Mouse (Mus musculus) megakaryocyte, embryonic 14.5 days (primary cell): ENCODE measurements around the gene Phykpl.

Experiments used
- FLI1 ChIP-seq: IDR thresholded peaks from 2 replicates; pipeline ENCODE4 v1.6.1; 2012; ENCODE audit warnings: low read length, inconsistent platforms, mixed read lengths
- GATA1 ChIP-seq: IDR thresholded peaks from 3 replicates; pipeline ENCODE4 v1.6.1; 2012; ENCODE audit warnings: mixed read lengths, low read length, inconsistent platforms, borderline replicate concordance

DNA sequence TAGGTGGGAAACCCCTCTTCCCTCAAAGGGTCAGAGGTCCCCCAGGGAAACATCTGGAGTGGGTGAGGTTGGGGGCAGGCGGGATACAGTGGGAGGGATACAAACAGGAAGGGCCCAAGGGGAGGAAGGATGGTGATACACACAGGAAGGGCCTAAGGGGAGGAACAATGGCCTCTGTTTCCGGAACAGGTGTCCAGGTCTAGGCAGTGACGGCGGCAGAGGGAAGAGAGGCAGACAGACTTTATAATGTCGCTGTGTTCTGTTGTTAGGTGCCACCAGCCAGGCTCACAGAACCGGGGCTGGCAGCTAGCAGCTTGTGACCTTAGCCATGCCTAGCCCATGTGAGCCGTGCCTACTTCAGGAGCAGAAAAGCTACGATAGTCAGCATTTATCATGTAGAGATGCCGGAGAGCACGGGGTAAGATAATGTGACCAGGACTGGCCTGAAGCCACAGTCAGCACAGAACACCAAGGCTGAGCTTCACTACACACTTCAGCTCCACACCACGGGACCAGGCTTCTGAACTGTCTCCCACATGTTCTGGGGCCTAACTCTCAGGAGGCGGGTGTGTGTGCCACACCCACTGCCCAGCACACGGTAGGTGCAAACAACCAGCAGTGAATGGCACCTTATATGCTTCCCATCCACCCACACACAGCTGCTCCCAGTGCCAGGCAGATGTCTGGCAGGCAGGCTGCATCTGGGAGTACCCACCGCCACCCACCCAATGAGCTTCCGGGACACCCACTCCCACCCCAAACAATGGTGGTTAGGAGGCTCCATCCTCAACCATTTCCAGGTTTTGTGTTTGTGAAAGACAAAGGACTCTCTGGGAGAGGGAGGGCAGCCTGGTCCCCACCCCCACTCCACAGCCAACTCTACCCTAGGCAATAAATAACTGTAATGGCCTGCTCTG, 62.5 kb downstream of the Phykpl start:
- TF ChIP-seq GATA1 (no peak), FLI1 (no peak)
